8 mouse cellular contexts compared by ENCODE assay signal in the genomic region with DNA sequence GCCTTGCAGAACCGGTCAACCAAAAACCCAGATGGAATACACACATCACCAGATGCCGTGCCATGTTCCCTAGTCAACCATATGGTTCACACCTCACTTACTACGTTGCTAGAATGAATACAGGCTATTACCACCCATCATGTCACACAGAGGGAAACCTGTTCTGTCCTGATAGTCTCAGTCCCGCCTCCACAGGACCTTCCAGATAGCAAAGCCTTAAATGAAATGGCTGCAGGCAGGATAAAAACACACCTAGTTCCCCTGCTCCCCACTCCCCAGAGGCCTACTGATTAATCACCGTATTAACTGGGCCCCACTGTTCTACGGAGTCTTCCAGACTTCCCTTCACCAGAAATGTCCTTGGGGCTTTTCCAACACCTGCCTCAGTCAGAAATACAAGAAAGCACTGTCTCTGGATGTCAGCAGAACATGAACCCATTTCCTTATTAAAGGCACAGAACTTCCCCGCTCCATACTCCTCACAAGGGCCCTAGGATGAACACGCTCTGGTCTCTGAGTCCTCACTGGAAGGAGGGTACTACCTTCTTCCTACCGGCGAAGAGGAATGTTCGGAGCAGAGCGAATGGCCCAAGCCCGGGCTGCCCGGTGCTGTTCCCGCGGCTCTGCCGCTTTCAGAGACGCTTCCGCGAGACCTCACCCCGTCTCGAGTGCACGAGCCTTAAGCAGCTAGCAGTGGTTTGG. TPM values are rescaled to one million over a fixed set of nuclear protein-coding genes. Genes with fewer than 3 reads are reported as not detected.
DNase-seq lines count a peak whose midpoint lies in the region; ATAC-seq lines count a peak whose summit lies in the region.

No protein-coding gene starts in this region.

- peak overlapping the region; percentile 73 for H3K4me2 ChIP-seq in heart, embryonic 16.5 days (ENCODE audit: low read depth, low read length)
- peak overlapping the region; percentile 86 for H3K4me2 ChIP-seq in hindbrain, embryonic 12.5 days (replicated peaks)
- H3K4me2 ChIP-seq in midbrain, embryonic 13.5 days (replicated peaks): peak overlapping the region; percentile 96

- H3K36me3 ChIP-seq in heart, embryonic 16.5 days (ENCODE audit: control insufficient read depth, insufficient read depth): peaks cover 18% of the 10 kb centered on the region
- H3K36me3 ChIP-seq in hindbrain, embryonic 12.5 days: peaks cover 44% of the 10 kb centered on the region
- peaks cover 50% of the 10 kb centered on the region for H3K36me3 ChIP-seq in midbrain, embryonic 13.5 days

- WGBS in heart, embryonic 16.5 days: 1% methylated on average over 23 of the region's 23 CpGs
- WGBS in hindbrain, embryonic 12.5 days: 3% methylated on average over 23 of the region's 23 CpGs
- WGBS in midbrain, embryonic 13.5 days: 3% methylated on average over 23 of the region's 23 CpGs

- DNase-seq in heart, adult 18-20 months: no peak
- DNase-seq in ZHBTc4 (ENCODE audit: low read depth, low spot score): peak; percentile 60
- DNase-seq in adrenal gland, postnatal 4 days (ENCODE audit: low spot score in 2 of 2): no peak
- no peak for DNase-seq in right cerebral cortex, postnatal 10 days (ENCODE audit: low spot score in 2 of 2)
- DNase-seq in embryo, embryonic 10 days (ENCODE audit: low spot score): no peak

- H3K27ac ChIP-seq in heart, embryonic 16.5 days (ENCODE audit: low read length): peak overlapping the region; percentile 85
- peak overlapping the region; percentile 73 for H3K27ac ChIP-seq in hindbrain, embryonic 12.5 days
- peak overlapping the region; percentile 84 for H3K27ac ChIP-seq in midbrain, embryonic 13.5 days

- H3K4me3 ChIP-seq in heart, embryonic 16.5 days (ENCODE audit: low read length): peak overlapping the region; percentile 69
- H3K4me3 ChIP-seq in hindbrain, embryonic 12.5 days: peak overlapping the region; percentile 82
- peak overlapping the region; percentile 91 for H3K4me3 ChIP-seq in midbrain, embryonic 13.5 days (replicated peaks)

- H3K4me1 ChIP-seq in heart, embryonic 16.5 days (ENCODE audit: control insufficient read depth, insufficient read depth, low read length): peaks cover 15% of the 10 kb centered on the region
- H3K4me1 ChIP-seq in hindbrain, embryonic 12.5 days: peaks cover 17% of the 10 kb centered on the region
- H3K4me1 ChIP-seq in midbrain, embryonic 13.5 days (replicated peaks): peaks cover 20% of the 10 kb centered on the region

- no peaks in the 10 kb centered on the region for H3K9me3 ChIP-seq in heart, embryonic 16.5 days (replicated peaks; ENCODE audit: control insufficient read depth, low read length)
- no peaks in the 10 kb centered on the region for H3K9me3 ChIP-seq in hindbrain, embryonic 12.5 days (replicated peaks)
- H3K9me3 ChIP-seq in midbrain, embryonic 13.5 days: no peaks in the 10 kb centered on the region

- no peaks in the 10 kb centered on the region for H3K27me3 ChIP-seq in heart, embryonic 16.5 days (ENCODE audit: control insufficient read depth, insufficient read depth, low read length)
- no peaks in the 10 kb centered on the region for H3K27me3 ChIP-seq in hindbrain, embryonic 12.5 days
- no peaks in the 10 kb centered on the region for H3K27me3 ChIP-seq in midbrain, embryonic 13.5 days

- peak overlapping the region; percentile 78 for H3K9ac ChIP-seq in heart, embryonic 16.5 days (ENCODE audit: low read length)
- H3K9ac ChIP-seq in hindbrain, embryonic 12.5 days: peak overlapping the region; percentile 80
- peak overlapping the region; percentile 88 for H3K9ac ChIP-seq in midbrain, embryonic 13.5 days (replicated peaks)

- ATAC-seq in heart, embryonic 16.5 days (replicated peaks; ENCODE audit: extremely low read depth, insufficient read depth, low FRiP score): no peak
- no peak; the same call in 1 of the 2 replicates for ATAC-seq in hindbrain, embryonic 12.5 days (ENCODE audit: low FRiP score)
- ATAC-seq in midbrain, embryonic 13.5 days: peak; percentile 1; the same call in 1 of the 2 replicates

RNA-seq across cellular contexts. Expression of a gene that starts 0.5 kb away (rescaled TPM):
- 323 and 360 TPM in 2 replicates for polyA plus RNA-seq in heart, embryonic 16.5 days (2015; fragmentation: Nextera tagmentation; extraction: Ambion mirVana)
- 100 to 1,000 TPM; 138 to 161 TPM for total RNA-seq in heart, adult 18-20 months (2021)
- polyA plus RNA-seq in hindbrain, embryonic 12.5 days (2016; fragmentation: Nextera tagmentation; extraction: Ambion mirVana): 313 and 342 TPM in 2 replicates
- 386 and 396 TPM in 2 replicates for polyA plus RNA-seq in midbrain, embryonic 13.5 days (2015; fragmentation: Nextera tagmentation; extraction: Ambion mirVana)
- 100 to 1,000 TPM; 161 to 182 TPM for total RNA-seq in adrenal gland, postnatal 4 days (2021)

RNA-seq across cellular contexts. Expression of a gene that starts 0.7 kb away (rescaled TPM):
- 51.6 and 54.9 TPM in 2 replicates for polyA plus RNA-seq in heart, embryonic 16.5 days (2015; fragmentation: Nextera tagmentation; extraction: Ambion mirVana)
- total RNA-seq in heart, adult 18-20 months (2021): 1 to 10 TPM; 4.7 to 5.2 TPM
- 60.3 and 62.4 TPM in 2 replicates for polyA plus RNA-seq in hindbrain, embryonic 12.5 days (2016; fragmentation: Nextera tagmentation; extraction: Ambion mirVana)
- 47.9 and 49.6 TPM in 2 replicates for polyA plus RNA-seq in midbrain, embryonic 13.5 days (2015; fragmentation: Nextera tagmentation; extraction: Ambion mirVana)
- 10 to 100 TPM; 32.9 to 35.8 TPM for total RNA-seq in adrenal gland, postnatal 4 days (2021)

RNA-seq across cellular contexts. Expression of a gene that starts 20.6 kb away (rescaled TPM):
- polyA plus RNA-seq in heart, embryonic 16.5 days (2015; fragmentation: Nextera tagmentation; extraction: Ambion mirVana): 39.8 and 44.7 TPM in 2 replicates
- 10 to 100 TPM; 23.6 to 26.1 TPM for total RNA-seq in heart, adult 18-20 months (2021)
- 175 and 183 TPM in 2 replicates for polyA plus RNA-seq in hindbrain, embryonic 12.5 days (2016; fragmentation: Nextera tagmentation; extraction: Ambion mirVana)
- 173 and 178 TPM in 2 replicates for polyA plus RNA-seq in midbrain, embryonic 13.5 days (2015; fragmentation: Nextera tagmentation; extraction: Ambion mirVana)
- total RNA-seq in adrenal gland, postnatal 4 days (2021): 100 to 1,000 TPM; 225 to 254 TPM

RNA-seq across cellular contexts. Expression of a gene that starts 37.3 kb away (rescaled TPM):
- polyA plus RNA-seq in heart, embryonic 16.5 days (2015; fragmentation: Nextera tagmentation; extraction: Ambion mirVana): 4.2 TPM in 2 replicates
- 1 to 10 TPM; 4.2 to 6.2 TPM for total RNA-seq in heart, adult 18-20 months (2021)
- polyA plus RNA-seq in hindbrain, embryonic 12.5 days (2016; fragmentation: Nextera tagmentation; extraction: Ambion mirVana): 1.3 and 1.9 TPM in 2 replicates
- 0.58 and 0.77 TPM in 2 replicates for polyA plus RNA-seq in midbrain, embryonic 13.5 days (2015; fragmentation: Nextera tagmentation; extraction: Ambion mirVana)
- 1 to 10 TPM; 6.2 to 9.1 TPM for total RNA-seq in adrenal gland, postnatal 4 days (2021)
